Mouse (Mus musculus) ES-Bruce4 (cell line): ENCODE measurements around the gene Cfap77.

Experiments
- CTCF ChIP-seq: IDR thresholded peaks from one replicate; pipeline ENCODE4 v1.8.1; 2011; ENCODE audit warnings: low read depth, low read length
- EP300 ChIP-seq: IDR thresholded peaks from 2 replicates; pipeline ENCODE4 v1.6.1; 2011; ENCODE audit warnings: low read depth, low read length; ENCODE audit not compliant: insufficient read depth
- POLR2A ChIP-seq: IDR thresholded peaks from one replicate; pipeline ENCODE4 v1.8.1; 2011; ENCODE audit warnings: low read length; ENCODE audit not compliant: insufficient read depth

DNA sequence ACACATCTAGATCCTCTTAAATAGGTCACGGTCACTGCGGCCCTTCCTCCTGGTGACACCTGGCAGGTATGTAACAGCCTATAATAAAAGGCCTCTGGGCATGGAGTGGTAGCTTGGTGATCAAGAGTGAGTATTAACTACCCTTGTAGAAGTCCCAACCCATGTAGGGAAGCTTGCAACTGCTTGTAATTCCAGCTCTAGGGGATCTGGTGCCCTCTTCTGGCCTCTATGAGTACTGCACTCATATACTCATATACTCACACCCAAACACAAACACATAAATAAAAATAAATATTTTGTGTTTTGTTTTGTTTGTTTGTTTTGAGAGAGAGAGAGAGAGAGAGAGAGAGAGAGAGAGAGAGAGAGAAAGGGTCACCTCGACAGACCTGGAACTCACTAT lies 66.1 kb downstream of the Cfap77 start:
- no peak for TF ChIP-seq CTCF
- no peak for TF ChIP-seq POLR2A
- TF ChIP-seq EP300, result no peak
